Mouse (Mus musculus): Measurements from ENCODE around the gene Sgms2.

- TF ChIP-seq CTCF (IDR thresholded peaks at IDR 0.05) (no peak), EP300 (IDR thresholded peaks at IDR 0.05) (no peak)
These were observed 2.0 kb upstream of the Sgms2 start for GRCm38 (mm10) chr3:131493194-131493593.

Measured in lung, postnatal 0 days (tissue).